Mouse (Mus musculus) lung, embryonic 14.5 days (tissue): ENCODE data around the gene Smim14. TPM values are rescaled to one million over a fixed set of nuclear protein-coding genes. Genes with fewer than 3 reads are reported as not detected.

ENCODE experiments used
- ATAC-seq: fragments of 200-750 bp; cut with Nextera tagmentation; 2 replicates; pipeline ENCODE4 v1.8.0; 2017; ENCODE audit warnings: mild to moderate bottlenecking, moderate TSS enrichment, moderate library complexity; ENCODE audit not compliant: insufficient read depth
- DNase-seq: peaks from one replicate; pipeline ENCODE4 v3.0.0-alpha.2; 2015
- H3K27ac ChIP-seq: fragments of 300-500 bp; sonication (generic); 2 replicates; pipeline ENCODE4 v1.5.1; 2014; ENCODE audit warnings: low read depth, mild to moderate bottlenecking, moderate library complexity
- H3K27me3 ChIP-seq: fragments of 300-500 bp; sonication (generic); 2 replicates; pipeline ENCODE4 v1.6.1; 2014; ENCODE audit warnings: low read length, control low read depth; ENCODE audit not compliant: insufficient read depth
- H3K36me3 ChIP-seq: fragments of 300-500 bp; sonication (generic); 2 replicates; pipeline ENCODE4 v1.6.1; 2014; ENCODE audit warnings: control low read depth; ENCODE audit not compliant: insufficient read depth
- H3K4me1 ChIP-seq: fragments of 300-500 bp; sonication (generic); 2 replicates; pipeline ENCODE4 v1.6.1; 2014; ENCODE audit warnings: antibody characterized with exemption, control low read depth; ENCODE audit not compliant: insufficient read depth
- H3K4me2 ChIP-seq: fragments of 300-500 bp; sonication (generic); 2 replicates; pipeline ENCODE4 v1.6.1; 2014; ENCODE audit warnings: mild to moderate bottlenecking
- H3K4me3 ChIP-seq: fragments of 300-500 bp; sonication (generic); 2 replicates; pipeline ENCODE4 v1.5.1; 2014; ENCODE audit warnings: low read depth, low read length
- H3K9ac ChIP-seq: fragments of 300-500 bp; sonication (generic); 2 replicates; pipeline ENCODE4 v1.6.1; 2014
- H3K9me3 ChIP-seq: fragments of 300-500 bp; sonication (generic); 2 replicates; pipeline ENCODE4 v1.6.1; 2016; ENCODE audit warnings: low read depth, low read length, control low read depth
- CTCF ChIP-seq: IDR thresholded peaks from 2 replicates; pipeline ENCODE4 v1.5.1; 2016; ENCODE audit warnings: antibody characterized with exemption, low read depth
- WGBS: fragments of 180-500 bp; shearing (Covaris S2); extraction: QIAGEN DNeasy Blood & Tissue Kit; methylation state at CpG from one replicate; pipeline ENCODE4 v1.1.7; 2014; 5-methylcytosine and 5-hydroxymethylcytosine counted together
- polyA plus RNA-seq: library from polyadenylated mRNA; unstranded; fragments of >200 nt; fragmentation: Nextera tagmentation; extraction: Ambion mirVana; gene quantifications from 2 replicates; pipeline ENCODE4 v1.2.1, GENCODE M21; 2014

The Smim14 gene
- polyA plus RNA-seq, 1 experiment from 2014 or later: 83.0 TPM

- Histone ChIP-seq H3K27me3 (no peaks in the 10 kb centered on the region), H3K4me1 (no peaks in the 10 kb centered on the region), H3K4me3 (no peak overlapping the region), H3K27ac (no peak overlapping the region), H3K4me2 (no peak overlapping the region), H3K9ac (no peak overlapping the region), H3K9me3 (no peaks in the 10 kb centered on the region), H3K36me3 (peaks cover 70% of the 10 kb centered on the region)
- 79% methylated on average over 10 of the region's 10 CpGs for WGBS
- ATAC-seq (no peak), DNase-seq (no peak)
- no peak for TF ChIP-seq CTCF
Observed at GRCm38 (mm10) chr5:65419136-65419535, 117.8 kb downstream of the Smim14 start.

GRCm38 (mm10) chr5:65415653-65416458, 121.1 kb downstream of the Smim14 start:
- Histone ChIP-seq H3K4me3 (no peak overlapping the region), H3K27ac (peak overlapping the region; percentile 87), H3K9me3 (no peaks in the 10 kb centered on the region), H3K27me3 (no peaks in the 10 kb centered on the region), H3K4me2 (peak overlapping the region; percentile 12), H3K36me3 (peaks cover 63% of the 10 kb centered on the region), H3K4me1 (no peaks in the 10 kb centered on the region), H3K9ac (peak overlapping the region; percentile 40)
- 16% methylated on average over 26 of the region's 26 CpGs for WGBS
- TF ChIP-seq CTCF: peak; percentile 17; the same call in 1 of the 2 replicates
- ATAC-seq (peak; percentile 89), DNase-seq (peak; percentile 84)

GRCm38 (mm10) chr5:65407989-65408388, 129.0 kb downstream of the Smim14 start:
- H3K4me2 ChIP-seq: no peak overlapping the region
- TF ChIP-seq CTCF: no peak
- ATAC-seq: no peak
- H3K27ac ChIP-seq: no peak overlapping the region
- no peaks in the 10 kb centered on the region for H3K4me1 ChIP-seq
- H3K36me3 ChIP-seq: peaks cover 66% of the 10 kb centered on the region
- H3K9me3 ChIP-seq: no peaks in the 10 kb centered on the region
- no peak overlapping the region for H3K9ac ChIP-seq
- H3K27me3 ChIP-seq: no peaks in the 10 kb centered on the region
- WGBS: 73% methylated on average over 12 of the region's 12 CpGs
- DNase-seq: no peak
- H3K4me3 ChIP-seq: no peak overlapping the region

GRCm38 (mm10) chr5:65401251-65401994, 135.6 kb downstream of the Smim14 start:
- no peaks in the 10 kb centered on the region for H3K27me3 ChIP-seq
- no peak overlapping the region for H3K27ac ChIP-seq
- peak; percentile 91 for DNase-seq
- peak; percentile 96 for TF ChIP-seq CTCF
- H3K9ac ChIP-seq: no peak overlapping the region
- 32% methylated on average over 2 of the region's 2 CpGs for WGBS
- H3K36me3 ChIP-seq: peaks cover 70% of the 10 kb centered on the region
- no peak overlapping the region for H3K4me2 ChIP-seq
- peak; percentile 52; the same call in 1 of the 2 replicates for ATAC-seq
- H3K4me3 ChIP-seq: no peak overlapping the region
- H3K4me1 ChIP-seq: no peaks in the 10 kb centered on the region
- H3K9me3 ChIP-seq: no peaks in the 10 kb centered on the region

Other genes with a start within 250 kb of the Smim14 start
- gene Rfc1, start 201.5 kb downstream of the Smim14 start, polyA plus RNA-seq: 99.9 and 101 TPM in 2 replicates
- not detected in 2 replicates for gene Klb, start 188.9 kb downstream of the Smim14 start, polyA plus RNA-seq
- 1,211 and 1,227 TPM in 2 replicates for gene Rpl9, start 145.7 kb downstream of the Smim14 start, polyA plus RNA-seq
- 54.5 and 58.9 TPM in 2 replicates for gene Lias, start 145.7 kb downstream of the Smim14 start, polyA plus RNA-seq
- gene Ugdh, start 101.2 kb downstream of the Smim14 start, polyA plus RNA-seq: 118 and 120 TPM in 2 replicates
- gene Gm43552, start 44.4 kb downstream of the Smim14 start, polyA plus RNA-seq: not detected in 2 replicates
- gene Ube2k, start within 50 bp of the Smim14 start, polyA plus RNA-seq: 132 TPM in 2 replicates
- 107 and 113 TPM in 2 replicates for gene Pds5a, start 161.1 kb upstream of the Smim14 start, polyA plus RNA-seq
- gene N4bp2, start 226.3 kb upstream of the Smim14 start, polyA plus RNA-seq: 33.0 and 33.2 TPM in 2 replicates